Mouse (Mus musculus): ENCODE results near the gene Aldoart2.
"Not testable (repeated sequence)": the region's sequence is repeated elsewhere in the genome, so short reads cannot be mapped to it uniquely, and the experiment has no call there.

Aldoart2 gene

DNA sequence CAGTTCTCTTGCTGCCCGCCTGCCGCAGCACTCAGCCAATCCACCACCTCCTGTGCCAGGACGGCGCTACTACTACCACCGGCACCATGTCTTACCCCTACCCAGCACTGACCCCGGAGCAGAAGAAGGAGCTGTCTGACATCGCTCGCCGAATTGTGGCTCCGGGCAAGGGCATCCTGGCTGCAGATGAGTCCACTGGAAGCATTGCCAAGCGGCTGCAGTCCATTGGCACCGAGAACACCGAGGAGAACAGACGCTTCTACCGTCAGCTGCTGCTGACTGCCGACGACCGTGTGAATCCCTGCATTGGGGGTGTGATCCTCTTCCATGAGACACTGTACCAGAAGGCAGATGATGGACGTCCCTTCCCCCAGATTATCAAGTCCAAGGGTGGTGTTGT lies at the start of gene Aldoart2:
TSS of gene Aldoart2 (plus strand) at position 34 of the 400 bp plus-strand sequence.
- no peak for DNase-seq (ENCODE audit: low spot score)

DNA sequence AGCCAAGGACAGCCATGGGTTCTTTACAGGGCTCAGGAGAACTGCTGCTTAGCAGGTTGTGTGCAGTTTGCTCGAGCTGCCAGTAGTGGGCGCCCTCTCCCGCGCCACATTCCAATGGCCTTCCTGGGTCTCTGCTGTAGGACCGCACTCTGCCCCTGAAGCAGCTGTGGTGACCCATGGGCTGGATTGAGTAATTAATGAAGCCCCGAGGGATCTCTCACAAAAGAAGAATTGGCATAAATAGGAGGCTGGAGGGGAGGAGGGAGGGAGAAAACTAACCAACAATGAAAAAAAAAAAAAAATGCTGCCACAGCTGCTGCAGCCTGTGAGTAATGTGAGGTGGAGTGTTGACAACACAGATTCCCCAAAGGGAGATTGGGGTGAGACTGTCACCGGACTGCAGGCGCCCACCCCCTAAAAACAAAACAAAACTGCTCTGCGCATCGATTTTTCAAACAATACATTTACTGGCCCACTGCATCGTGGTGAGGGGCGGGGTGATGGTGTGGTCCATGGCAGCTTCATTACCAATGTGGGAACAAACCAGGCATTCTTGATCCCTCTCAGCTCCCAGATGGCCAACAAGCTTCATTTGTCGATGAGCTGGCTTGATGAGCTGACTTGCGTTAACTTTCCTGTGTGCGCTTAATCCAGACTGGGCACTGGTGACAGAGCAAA lies 46.8 kb upstream of the Aldoart2 start:
- no peak for DNase-seq (ENCODE audit: low spot score)

DNA sequence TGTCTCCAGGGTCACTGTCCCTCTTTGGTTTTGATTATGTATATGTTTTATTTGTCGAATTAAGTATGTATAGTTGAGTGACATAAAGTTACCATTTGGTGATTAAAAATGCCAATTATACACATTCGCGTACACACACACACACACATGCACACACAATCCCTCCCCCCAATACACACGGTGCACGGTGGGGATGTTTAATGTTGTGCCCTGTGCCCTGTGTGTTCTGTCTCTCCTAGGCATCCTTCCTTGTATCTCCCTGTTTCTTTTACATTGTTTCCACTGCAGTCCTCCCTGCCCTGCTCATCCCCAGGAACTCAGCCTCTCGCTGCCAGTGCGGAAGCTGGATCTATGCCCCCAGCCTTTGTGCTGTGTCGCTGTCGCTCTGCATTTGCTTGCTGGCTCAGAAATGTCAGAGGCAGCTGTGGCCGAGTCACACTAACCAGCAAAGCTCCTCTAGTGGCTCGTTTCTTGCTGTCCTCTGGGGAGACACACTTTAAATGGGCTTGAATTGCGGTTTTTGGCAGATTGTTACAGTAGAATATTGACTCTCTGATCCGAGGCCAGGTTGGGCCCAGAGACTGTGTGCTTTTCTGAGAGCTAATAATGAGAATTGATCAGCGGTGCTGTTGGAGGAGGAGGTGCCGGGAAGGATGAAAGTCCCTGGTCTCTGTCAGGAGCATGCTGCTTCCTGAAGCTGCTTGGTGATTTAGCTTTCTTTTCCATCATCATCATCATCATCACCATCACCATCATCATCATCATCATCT lies 37.9 kb upstream of the Aldoart2 start:
- DNase-seq (ENCODE audit: low spot score): no peak

GRCm38 (mm10) chr12:55536537-55537135 lies 28.4 kb upstream of the Aldoart2 start:
- DNase-seq (ENCODE audit: low spot score): no peak

DNA sequence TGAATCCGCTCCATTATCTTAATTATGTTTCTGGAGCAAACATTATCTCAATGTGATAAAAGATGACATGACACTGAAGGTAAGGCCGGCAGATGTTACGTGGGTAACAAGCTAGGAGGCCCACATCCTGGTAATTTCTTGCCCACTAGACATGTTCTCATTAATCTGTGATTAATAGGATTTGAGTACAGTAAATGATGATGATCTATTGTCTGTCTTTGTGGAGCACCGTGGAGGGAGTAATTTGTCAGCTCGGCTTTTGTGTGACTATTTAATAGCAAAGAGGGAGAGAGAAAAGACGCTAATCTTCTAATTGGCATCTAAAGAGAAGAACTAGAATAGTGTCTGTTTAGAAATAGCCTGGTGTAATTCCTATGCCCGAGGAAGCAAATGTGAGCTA lies 27.3 kb upstream of the Aldoart2 start:
- no peak for DNase-seq (ENCODE audit: low spot score)

GRCm38 (mm10) chr12:55538328-55538971 lies 26.6 kb upstream of the Aldoart2 start:
- DNase-seq (ENCODE audit: low spot score): no peak

- DNase-seq (ENCODE audit: low spot score): no peak
Measured at GRCm38 (mm10) chr12:55539157-55539556, 25.9 kb upstream of the Aldoart2 start.

DNA sequence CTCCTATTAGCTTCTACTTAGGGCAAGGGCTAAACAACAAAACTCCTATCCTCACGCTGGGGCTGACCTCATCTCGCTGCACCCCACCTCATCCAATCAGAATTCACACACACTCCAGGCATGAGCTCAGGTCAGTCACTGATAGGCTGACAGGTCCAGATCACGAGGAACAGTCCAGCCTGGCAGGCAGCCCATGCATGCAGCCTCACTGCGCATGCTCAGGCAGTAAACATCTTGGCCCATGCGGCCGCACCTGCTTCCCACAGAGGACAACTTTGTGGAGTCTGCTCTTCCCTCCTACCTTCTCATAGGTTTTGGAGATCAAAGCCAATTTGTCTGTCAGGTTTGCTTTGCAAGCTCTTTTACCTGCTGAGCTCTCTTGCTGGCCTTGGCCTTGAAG lies 10.1 kb upstream of the Aldoart2 start:
- not testable (repeated sequence) for DNase-seq (ENCODE audit: low spot score)

GRCm38 (mm10) chr12:55557866-55558265 lies 7.2 kb upstream of the Aldoart2 start:
- no peak for DNase-seq (ENCODE audit: low spot score)

DNA sequence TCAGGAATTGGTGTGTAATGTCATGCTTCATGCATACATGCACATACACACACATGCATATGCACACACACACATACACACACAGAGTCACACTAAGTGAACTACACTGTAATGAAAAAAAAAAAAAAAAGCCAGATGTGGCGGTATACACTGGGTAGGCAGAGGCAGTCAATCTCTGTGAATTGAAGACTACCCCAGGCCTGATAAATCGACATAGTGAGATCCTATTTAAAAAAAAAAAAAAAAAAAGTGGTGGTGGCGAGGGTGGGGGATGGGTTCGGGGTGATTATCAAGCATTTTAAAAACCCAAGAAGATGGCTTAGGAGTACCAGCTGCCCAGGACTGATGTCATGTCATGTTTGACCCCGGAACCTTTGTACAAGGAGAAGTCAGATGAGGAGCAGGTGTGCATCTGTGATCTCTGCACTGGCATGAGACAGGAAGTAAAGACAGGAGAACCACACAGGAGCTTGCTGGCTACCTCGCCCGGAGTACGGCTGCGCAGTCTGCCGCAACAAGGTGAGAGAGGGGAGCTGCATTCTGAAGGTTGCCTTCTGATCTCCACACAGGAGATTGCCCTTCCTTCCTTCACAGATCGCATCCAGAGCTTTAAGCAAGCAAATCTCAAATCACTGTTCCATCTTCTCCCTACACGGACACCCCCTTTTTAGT lies 5.7 kb upstream of the Aldoart2 start:
- no peak for DNase-seq (ENCODE audit: low spot score)

DNA sequence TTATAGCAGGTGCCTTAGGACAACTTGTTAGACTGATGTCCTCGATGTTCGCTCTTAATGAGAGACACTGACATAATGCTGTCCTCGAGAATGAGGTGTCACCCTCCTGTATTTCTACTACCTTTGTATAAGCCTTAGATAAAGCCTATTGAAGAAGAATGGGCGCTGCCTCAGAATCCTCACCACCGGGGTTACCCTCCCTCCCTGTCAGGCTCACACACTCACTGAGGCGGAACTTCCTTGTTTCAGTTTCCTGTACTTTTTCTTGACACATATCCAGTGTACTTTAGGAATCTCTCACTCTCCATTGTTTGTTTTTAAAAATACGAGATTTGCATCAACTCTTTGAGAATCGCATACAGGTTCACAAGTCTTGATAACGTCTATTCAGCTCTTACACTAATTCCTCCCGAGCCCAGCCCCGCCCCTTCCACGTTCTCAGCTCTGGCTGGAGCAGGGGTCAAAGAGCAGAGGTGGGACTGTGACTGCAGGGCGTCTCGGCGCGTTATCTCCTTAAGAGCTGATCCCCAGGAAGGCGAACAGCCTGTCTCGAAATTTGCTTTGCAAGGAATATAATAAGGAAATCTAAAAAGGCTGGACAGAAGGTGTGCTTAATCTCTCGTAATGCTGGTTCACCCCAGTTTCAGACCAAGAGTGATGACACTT lies 4.9 kb upstream of the Aldoart2 start:
- DNase-seq (ENCODE audit: low spot score): no peak

DNA sequence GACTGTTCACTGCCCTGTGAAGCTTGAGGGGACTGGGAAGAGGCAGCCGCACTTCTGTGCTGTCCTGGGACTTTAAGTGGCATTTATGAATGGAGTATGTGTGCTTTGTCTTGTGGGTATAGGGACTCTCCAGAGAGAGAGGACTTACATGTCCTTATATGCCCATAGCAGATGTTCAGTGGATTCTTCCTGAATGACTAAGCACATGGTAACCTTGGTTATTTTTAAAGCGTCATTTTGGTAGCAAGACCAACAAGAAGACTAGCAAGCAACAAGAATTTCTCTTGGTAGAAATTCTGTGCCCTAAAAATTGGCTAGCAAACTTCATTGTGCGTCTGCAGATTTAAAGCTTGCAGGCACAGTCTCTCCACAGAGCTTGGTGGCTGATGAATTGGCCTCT lies 1.3 kb upstream of the Aldoart2 start:
- DNase-seq (ENCODE audit: low spot score): no peak

DNA sequence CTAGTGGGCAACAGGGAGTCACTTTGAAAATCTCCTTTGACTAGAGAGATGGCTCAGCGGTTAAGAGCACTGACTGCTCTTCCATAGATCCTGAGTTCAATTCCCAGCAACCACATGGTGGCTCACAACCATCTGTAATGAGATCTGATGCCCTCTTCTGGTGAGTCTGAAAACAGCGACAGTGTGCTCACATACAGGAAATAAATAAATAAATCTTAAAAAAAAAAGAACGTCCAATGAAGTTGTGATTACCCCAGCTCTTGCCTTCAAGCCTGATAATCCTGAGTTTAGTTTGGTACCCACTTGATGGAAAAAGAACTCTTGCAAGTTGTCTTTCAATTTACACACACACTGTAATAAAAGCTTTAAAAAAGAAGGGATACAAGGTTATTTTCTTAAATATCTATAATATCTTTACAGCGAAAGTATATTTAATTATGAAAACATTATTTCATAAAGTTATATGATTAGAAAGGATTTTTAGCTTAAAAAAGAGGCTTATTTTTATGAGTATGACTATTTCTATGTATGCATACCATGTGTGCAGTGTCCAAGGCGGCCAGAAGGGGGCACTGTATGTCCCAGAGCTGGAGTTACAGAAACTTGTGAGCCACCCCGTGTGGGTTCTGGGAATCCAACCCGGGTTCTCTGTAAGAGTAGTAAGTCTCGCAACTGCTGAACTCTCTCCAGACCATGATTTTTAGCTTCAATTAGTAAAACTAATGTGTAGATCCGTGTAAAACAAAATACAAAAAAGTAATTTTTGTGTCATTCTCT lies 664 bp upstream of the Aldoart2 start:
- no peak for DNase-seq (ENCODE audit: low spot score)

DNA sequence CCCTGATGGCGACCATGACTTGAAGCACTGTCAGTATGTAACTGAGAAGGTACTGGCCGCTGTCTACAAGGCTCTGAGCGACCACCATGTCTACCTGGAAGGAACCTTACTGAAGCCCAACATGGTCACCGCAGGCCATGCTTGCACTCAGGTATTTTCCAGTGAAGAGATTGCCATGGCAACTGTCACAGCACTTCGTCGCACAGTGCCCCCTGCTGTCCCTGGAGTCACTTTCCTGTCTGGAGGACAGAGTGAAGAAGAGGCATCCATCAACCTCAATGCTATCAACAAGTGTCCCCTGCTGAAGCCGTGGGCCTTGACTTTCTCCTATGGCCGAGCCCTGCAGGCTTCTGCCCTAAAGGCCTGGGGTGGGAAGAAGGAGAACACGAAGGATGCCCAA lies 828 bp downstream of the Aldoart2 start:
- no peak for DNase-seq (ENCODE audit: low spot score)

GRCm38 (mm10) chr12:55566837-55567236 lies 1.8 kb downstream of the Aldoart2 start:
- no peak for DNase-seq (ENCODE audit: low spot score)

DNA sequence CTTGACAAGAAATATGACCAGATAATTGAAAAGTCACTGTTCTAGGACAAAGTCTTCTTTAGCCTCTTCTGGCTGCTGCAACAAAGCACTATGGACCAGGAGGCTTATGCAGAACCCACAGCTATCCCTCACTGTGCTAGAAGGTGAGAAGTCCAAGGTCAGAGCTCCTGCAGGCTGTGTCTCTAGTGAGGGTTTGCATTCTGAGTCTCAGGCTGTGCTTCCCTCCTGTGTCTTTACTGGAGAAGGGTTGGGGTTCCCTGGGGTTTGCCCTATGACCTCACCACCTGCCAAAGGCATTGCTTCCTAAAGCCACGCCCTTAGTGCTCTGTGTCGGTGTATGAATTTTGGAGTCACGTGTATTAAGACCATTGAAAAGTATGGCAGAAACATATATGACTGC lies 3.4 kb downstream of the Aldoart2 start:
- DNase-seq (ENCODE audit: low spot score): no peak

DNA sequence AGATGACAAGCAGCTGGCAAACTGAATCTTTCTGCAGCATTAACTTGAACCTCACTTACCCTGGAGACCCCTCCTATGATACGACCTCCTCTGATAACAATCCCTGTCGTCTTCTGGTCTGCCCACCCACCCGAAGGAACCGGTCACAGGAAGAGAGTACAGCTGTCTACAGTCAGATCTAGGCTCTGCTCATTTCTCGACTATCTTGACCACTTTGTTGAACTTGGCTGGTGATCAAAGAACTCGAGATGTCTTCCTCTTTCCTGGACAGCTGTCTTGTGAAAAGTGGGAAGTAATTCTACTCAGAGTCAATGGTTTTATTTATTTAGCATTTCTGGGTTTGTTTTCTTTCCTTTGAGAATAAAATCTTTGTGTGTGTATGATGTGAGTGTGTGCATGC lies 4.6 kb downstream of the Aldoart2 start:
- no peak for DNase-seq (ENCODE audit: low spot score)

GRCm38 (mm10) chr12:55570646-55571045 lies 5.6 kb downstream of the Aldoart2 start:
- no peak for DNase-seq (ENCODE audit: low spot score)

DNA sequence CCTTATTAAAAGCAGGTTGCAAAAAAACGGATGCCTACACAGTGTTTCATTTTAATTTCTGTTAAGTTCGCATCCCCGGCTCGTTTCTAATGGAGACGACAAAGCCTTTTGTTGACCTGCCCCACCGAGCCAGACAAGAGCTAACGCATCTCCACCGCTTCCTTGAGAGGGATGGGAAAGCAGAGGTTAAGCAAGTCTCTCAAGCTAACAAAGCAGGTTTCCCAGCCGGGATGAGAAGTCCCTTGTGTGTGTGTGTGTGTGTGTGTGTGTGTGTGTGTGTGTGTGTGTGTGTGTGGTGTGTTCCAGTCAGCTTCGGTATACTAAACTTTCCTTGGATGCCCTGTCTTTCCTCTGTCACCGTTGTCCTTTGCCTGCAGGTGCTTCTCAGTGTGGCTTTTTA lies 6.1 kb downstream of the Aldoart2 start:
- no peak for DNase-seq (ENCODE audit: low spot score)

DNA sequence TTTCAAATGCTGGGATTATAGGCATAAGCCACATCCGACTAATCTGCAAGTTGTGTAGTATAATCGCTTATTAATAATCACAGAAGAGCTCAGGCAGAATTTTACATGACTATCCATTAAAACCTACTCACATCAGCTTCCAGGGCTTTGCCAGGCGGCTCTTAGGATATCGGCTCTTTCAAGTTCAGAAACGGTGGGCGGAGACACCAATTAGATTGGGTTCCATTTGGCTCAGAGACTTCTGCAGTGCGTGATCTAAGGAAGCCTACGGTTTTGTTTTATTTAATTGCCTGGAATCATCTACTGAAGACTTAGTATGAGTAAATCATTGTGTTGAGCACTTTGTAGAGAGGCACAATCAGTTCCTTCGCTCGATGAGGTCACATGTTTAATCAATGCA lies 6.6 kb downstream of the Aldoart2 start:
- DNase-seq (ENCODE audit: low spot score): no peak

DNA sequence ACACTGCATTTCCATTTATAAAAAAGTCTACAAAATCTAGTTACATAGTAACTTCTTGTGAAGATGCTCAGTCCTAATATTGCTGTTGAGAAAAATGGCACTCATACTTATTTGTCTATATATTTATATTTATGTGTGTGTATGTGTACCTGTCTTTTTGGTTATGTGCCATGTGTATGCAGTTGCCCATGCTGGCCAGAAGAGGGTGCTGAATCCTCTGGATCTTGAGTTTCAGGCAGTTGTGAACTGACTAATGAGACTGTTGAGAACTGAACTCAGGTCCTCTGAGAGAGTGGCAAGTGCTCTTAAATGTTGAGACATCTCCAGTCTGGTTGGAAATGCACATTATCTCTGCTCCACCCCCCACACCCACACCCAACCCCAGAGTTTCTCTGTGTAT lies 8.1 kb downstream of the Aldoart2 start:
- DNase-seq (ENCODE audit: low spot score): no peak
